ENCODE assay signal across 9 mouse cellular contexts in the genomic region with DNA sequence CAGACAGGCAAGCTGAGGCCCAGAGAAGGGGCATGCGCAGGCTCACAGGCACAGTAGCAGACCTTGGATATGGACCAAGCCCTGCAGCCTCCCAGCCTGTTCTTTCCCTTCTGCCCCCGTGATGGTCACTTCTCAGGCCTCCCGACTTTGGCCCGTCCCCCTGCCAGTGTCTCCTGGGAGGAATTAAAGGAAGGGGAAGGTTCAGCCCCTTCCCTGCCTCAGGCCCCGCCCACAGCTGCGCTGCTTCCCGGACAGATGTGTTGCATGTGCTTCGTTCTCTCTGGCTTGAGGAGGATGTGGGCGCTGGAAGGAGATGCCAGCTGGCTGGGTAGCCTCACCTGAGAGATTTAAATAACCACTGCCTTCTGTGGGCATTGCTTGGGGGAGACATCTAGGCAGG. TPM values are rescaled to one million over a fixed set of nuclear protein-coding genes. Genes with fewer than 3 reads are reported as not detected.
DNase-seq lines count a peak whose midpoint lies in the region; ATAC-seq lines count a peak whose summit lies in the region.
"Had no signal": no experiment of that assay in that cellular context is flagged by ENCODE, and none has a peak within 500 bp of the region (broad histone marks: within the 10 kb centered on the region; RNA-seq: fewer than 3 reads in every experiment).

No protein-coding gene starts in this region.

- DNase-seq in kidney, postnatal 14 days = peak; percentile 65
- peak; percentile 72 for DNase-seq in embryo, embryonic 10 days (ENCODE audit: low spot score)
- peak; percentile 21 for DNase-seq in embryonic facial prominence, embryonic 14.5 days (ENCODE audit: low spot score)
- peak; percentile 53 for DNase-seq in mesoderm, embryonic 11.5 days (ENCODE audit: low read depth, low spot score)
- DNase-seq in right cerebral cortex, postnatal 25 days = no peak
- no peak for DNase-seq in retina, embryonic 14.5 days (ENCODE audit: low spot score)
- DNase-seq: spleen, adult 18-20 months had no signal

- H3K9me3 ChIP-seq in kidney, embryonic 14.5 days (ENCODE audit: control insufficient read depth, low read length) = no peaks in the 10 kb centered on the region
- no peaks in the 10 kb centered on the region for H3K9me3 ChIP-seq in embryonic facial prominence, embryonic 14.5 days (ENCODE audit: control insufficient read depth, low read length)

- H3K27me3 ChIP-seq in kidney, embryonic 14.5 days (ENCODE audit: control insufficient read depth, insufficient read depth, low read length) = peaks cover 33% of the 10 kb centered on the region
- H3K27me3 ChIP-seq in embryonic facial prominence, embryonic 14.5 days (replicated peaks; ENCODE audit: control insufficient read depth, insufficient read depth, low read length) = peaks cover 47% of the 10 kb centered on the region

- H3K36me3 ChIP-seq in kidney, embryonic 14.5 days (ENCODE audit: control insufficient read depth, insufficient read depth, low read length) = no peaks in the 10 kb centered on the region
- H3K36me3 ChIP-seq in embryonic facial prominence, embryonic 14.5 days (ENCODE audit: control insufficient read depth, insufficient read depth, low read length) = no peaks in the 10 kb centered on the region

- 9% methylated on average over 9 of the region's 9 CpGs for WGBS in kidney, embryonic 14.5 days
- WGBS in embryonic facial prominence, embryonic 14.5 days = 9% methylated on average over 9 of the region's 9 CpGs

- no peak overlapping the region for H3K4me2 ChIP-seq in kidney, embryonic 14.5 days (replicated peaks; ENCODE audit: low read depth, low read length)
- H3K4me2 ChIP-seq in embryonic facial prominence, embryonic 14.5 days (ENCODE audit: low read depth, low read length) = no peak overlapping the region

- no peak for ATAC-seq in kidney, embryonic 14.5 days (ENCODE audit: low FRiP score, low TSS enrichment)
- no peak for ATAC-seq in embryonic facial prominence, embryonic 14.5 days (ENCODE audit: low read depth)
- ATAC-seq: hindbrain, postnatal 0 days had no signal

- H3K27ac ChIP-seq in kidney, embryonic 14.5 days (ENCODE audit: low read depth, low read length) = no peak overlapping the region
- H3K27ac ChIP-seq in embryonic facial prominence, embryonic 14.5 days (replicated peaks; ENCODE audit: low read depth, low read length) = no peak overlapping the region
- H3K27ac ChIP-seq: hindbrain, postnatal 0 days had no signal

- H3K9ac ChIP-seq in kidney, embryonic 14.5 days (ENCODE audit: low read depth, low read length) = no peak overlapping the region
- no peak overlapping the region for H3K9ac ChIP-seq in embryonic facial prominence, embryonic 14.5 days (ENCODE audit: low read depth, low read length)

- peaks cover 18% of the 10 kb centered on the region for H3K4me1 ChIP-seq in kidney, embryonic 14.5 days (ENCODE audit: control insufficient read depth, insufficient read depth, low read length)
- H3K4me1 ChIP-seq in embryonic facial prominence, embryonic 14.5 days (ENCODE audit: control insufficient read depth, insufficient read depth, low read length) = 0 out of 2 replicates have a peak, but pooled peaks cover 3% of the 10 kb centered on the region

- no peak overlapping the region for H3K4me3 ChIP-seq in kidney, embryonic 14.5 days (ENCODE audit: low read length)
- H3K4me3 ChIP-seq in embryonic facial prominence, embryonic 14.5 days (ENCODE audit: low read depth, low read length) = no peak overlapping the region

RNA-seq across cellular contexts. Expression of gene Kdelr3, which starts 2.3 kb away (rescaled TPM):
- 38.2 and 40.1 TPM in 2 replicates for polyA plus RNA-seq in kidney, embryonic 14.5 days (2014; fragmentation: Nextera tagmentation; extraction: Ambion mirVana)
- polyA plus RNA-seq in embryonic facial prominence, embryonic 14.5 days (2014; fragmentation: Nextera tagmentation; extraction: Ambion mirVana) = 149 and 157 TPM in 2 replicates

RNA-seq across cellular contexts. Expression of gene Kcnj4, which starts 8.9 kb away (rescaled TPM):
- 0.23 TPM in 1 of 2 replicates, not detected in the other for polyA plus RNA-seq in kidney, embryonic 14.5 days (2014; fragmentation: Nextera tagmentation; extraction: Ambion mirVana)
- 0.07 and 0.09 TPM in 2 replicates for polyA plus RNA-seq in embryonic facial prominence, embryonic 14.5 days (2014; fragmentation: Nextera tagmentation; extraction: Ambion mirVana)
- polyA plus RNA-seq: hindbrain, postnatal 0 days had no signal

RNA-seq across cellular contexts. Expression of gene Ddx17, which starts 32.6 kb away (rescaled TPM):
- 84.7 and 93.8 TPM in 2 replicates for polyA plus RNA-seq in kidney, embryonic 14.5 days (2014; fragmentation: Nextera tagmentation; extraction: Ambion mirVana)
- 80.0 and 81.6 TPM in 2 replicates for polyA plus RNA-seq in embryonic facial prominence, embryonic 14.5 days (2014; fragmentation: Nextera tagmentation; extraction: Ambion mirVana)

RNA-seq across cellular contexts. Expression of gene Csnk1e, which starts 58.6 kb away (rescaled TPM):
- 88.8 and 107 TPM in 2 replicates for polyA plus RNA-seq in kidney, embryonic 14.5 days (2014; fragmentation: Nextera tagmentation; extraction: Ambion mirVana)
- polyA plus RNA-seq in embryonic facial prominence, embryonic 14.5 days (2014; fragmentation: Nextera tagmentation; extraction: Ambion mirVana) = 75.3 and 76.3 TPM in 2 replicates

Comparison
In these comparisons a context has a peak if more than half of its experiments do, and no peak if none do; other contexts are left out.
1. DNase-seq: peak in kidney, postnatal 14 days (single experiment), embryo, embryonic 10 days (single experiment), embryonic facial prominence, embryonic 14.5 days (single experiment) and mesoderm, embryonic 11.5 days (single experiment); none in right cerebral cortex, postnatal 25 days (single experiment) and retina, embryonic 14.5 days (single experiment).